10 mouse cellular contexts compared by ENCODE assay signal in genomic region chr7:35392935-35393334, GRCm38 (mm10). TPM values are rescaled to one million over a fixed set of nuclear protein-coding genes. Genes with fewer than 3 reads are reported as not detected.
DNase-seq lines count a peak whose midpoint lies in the region; ATAC-seq lines count a peak whose summit lies in the region.
"Had no signal": no experiment of that assay in that cellular context is flagged by ENCODE, and none has a peak within 500 bp of the region (broad histone marks: within the 10 kb centered on the region; RNA-seq: fewer than 3 reads in every experiment).

No protein-coding gene starts in this region.

- peak; percentile 60 for DNase-seq in embryo, embryonic 10.5 days (ENCODE audit: low spot score)
- DNase-seq in embryo, embryonic 10 days (ENCODE audit: low spot score) = no peak
- peak; percentile 89 for DNase-seq in midbrain, embryonic 11.5 days (ENCODE audit: low spot score, missing footprints)
- DNase-seq in midbrain, embryonic 10.5 days (ENCODE audit: low spot score) = no peak
- peak; percentile 35 for DNase-seq in forelimb bud, embryonic 11.5 days (ENCODE audit: low read depth, low spot score)
- DNase-seq in retina, postnatal 1 day = peak; percentile 31
- DNase-seq in neural tube, embryonic 10.5 days (ENCODE audit: extremely low spot score, low spot score) = no peak
- DNase-seq in gastrocnemius, postnatal 10 days = no peak

- H3K9ac ChIP-seq in midbrain, embryonic 11.5 days (ENCODE audit: low read length) = no peak overlapping the region

- no peak overlapping the region for H3K27ac ChIP-seq in midbrain, embryonic 11.5 days (ENCODE audit: low read depth, low read length)
- no peak overlapping the region for H3K27ac ChIP-seq in midbrain, embryonic 10.5 days (replicated peaks)

- no peaks in the 10 kb centered on the region for H3K27me3 ChIP-seq in midbrain, embryonic 11.5 days (ENCODE audit: control insufficient read depth, insufficient read depth, low read length)
- no peaks in the 10 kb centered on the region for H3K27me3 ChIP-seq in midbrain, embryonic 10.5 days (ENCODE audit: low read depth, poor library complexity, severe bottlenecking)

- 0 out of 2 replicates have a peak, but pooled peaks cover 2% of the 10 kb centered on the region for H3K36me3 ChIP-seq in midbrain, embryonic 11.5 days (ENCODE audit: control insufficient read depth, insufficient read depth, low read length)
- H3K36me3 ChIP-seq in midbrain, embryonic 10.5 days = peaks cover 33% of the 10 kb centered on the region

- 73% methylated on average over 5 of the region's 5 CpGs for WGBS in midbrain, embryonic 11.5 days
- WGBS in midbrain, embryonic 10.5 days = 63% methylated on average over 5 of the region's 5 CpGs

- H3K4me3 ChIP-seq in midbrain, embryonic 11.5 days (ENCODE audit: low read depth, low read length) = no peak overlapping the region
- no peak overlapping the region for H3K4me3 ChIP-seq in midbrain, embryonic 10.5 days

- H3K4me1 ChIP-seq in midbrain, embryonic 11.5 days (ENCODE audit: control insufficient read depth, insufficient read depth, low read length) = peaks cover 13% of the 10 kb centered on the region
- H3K4me1 ChIP-seq in midbrain, embryonic 10.5 days = peaks cover 17% of the 10 kb centered on the region

- ATAC-seq in midbrain, embryonic 11.5 days (ENCODE audit: low FRiP score) = no peak

- no peaks in the 10 kb centered on the region for H3K9me3 ChIP-seq in midbrain, embryonic 11.5 days (ENCODE audit: control insufficient read depth, low read length)
- no peaks in the 10 kb centered on the region for H3K9me3 ChIP-seq in midbrain, embryonic 10.5 days (replicated peaks)

- H3K4me2 ChIP-seq in midbrain, embryonic 11.5 days = no peak overlapping the region

RNA-seq across cellular contexts. Expression of gene Faap24, which starts 3.7 kb away (rescaled TPM):
- polyA plus RNA-seq in midbrain, embryonic 11.5 days (2014; fragmentation: Nextera tagmentation; extraction: Ambion mirVana) = 26.2 and 26.9 TPM in 2 replicates
- 25.2 and 25.3 TPM in 2 replicates for polyA plus RNA-seq in midbrain, embryonic 10.5 days (2016; fragmentation: Nextera tagmentation; extraction: Ambion mirVana)
- 1 to 10 TPM; 1.7 to 2.1 TPM for total RNA-seq in gastrocnemius, postnatal 10 days (2021)

RNA-seq across cellular contexts. Expression of gene Cep89, which starts 3.9 kb away (rescaled TPM):
- polyA plus RNA-seq in midbrain, embryonic 11.5 days (2014; fragmentation: Nextera tagmentation; extraction: Ambion mirVana) = 42.9 and 46.6 TPM in 2 replicates
- 65.8 and 67.0 TPM in 2 replicates for polyA plus RNA-seq in midbrain, embryonic 10.5 days (2016; fragmentation: Nextera tagmentation; extraction: Ambion mirVana)
- 1 to 10 TPM; 5.5 to 6.6 TPM for total RNA-seq in gastrocnemius, postnatal 10 days (2021)

RNA-seq across cellular contexts. Expression of gene Slc7a9, which starts 55.7 kb away (rescaled TPM):
- not detected in 2 replicates for polyA plus RNA-seq in midbrain, embryonic 11.5 days (2014; fragmentation: Nextera tagmentation; extraction: Ambion mirVana)
- polyA plus RNA-seq in midbrain, embryonic 10.5 days (2016; fragmentation: Nextera tagmentation; extraction: Ambion mirVana) = 0.17 and 0.25 TPM in 2 replicates
- not detected for total RNA-seq in gastrocnemius, postnatal 10 days (2021)
- total RNA-seq: left cerebral cortex, postnatal 14 days had no signal
- polyA plus RNA-seq: neural tube, embryonic 14.5 days had no signal

RNA-seq across cellular contexts. Expression of gene Rhpn2, which starts 59.0 kb away (rescaled TPM):
- polyA plus RNA-seq in midbrain, embryonic 11.5 days (2014; fragmentation: Nextera tagmentation; extraction: Ambion mirVana) = 1.9 and 2.2 TPM in 2 replicates
- 3.2 and 3.7 TPM in 2 replicates for polyA plus RNA-seq in midbrain, embryonic 10.5 days (2016; fragmentation: Nextera tagmentation; extraction: Ambion mirVana)
- total RNA-seq in gastrocnemius, postnatal 10 days (2021) = 1 to 10 TPM in 1 of 2 experiments, under 1 TPM in 1; 0.94 to 1.8 TPM

Comparison
In these comparisons a context has a peak if more than half of its experiments do, and no peak if none do; other contexts are left out.
1. DNase-seq: peak in embryo, embryonic 10.5 days (single experiment), midbrain, embryonic 11.5 days (single experiment), forelimb bud, embryonic 11.5 days (single experiment) and retina, postnatal 1 day (single experiment); none in embryo, embryonic 10 days (single experiment), midbrain, embryonic 10.5 days (single experiment), neural tube, embryonic 10.5 days (single experiment) and gastrocnemius, postnatal 10 days (single experiment).